Mouse (Mus musculus) forebrain, postnatal 0 days (tissue): ENCODE measurements around the gene Plekhd1. TPM values are rescaled to one million over a fixed set of nuclear protein-coding genes. Genes with fewer than 3 reads are reported as not detected.

ENCODE experiments used
- ATAC-seq: fragments of 200-750 bp; cut with Nextera tagmentation; 2 replicates; pipeline ENCODE4 v1.8.0; 2017; ENCODE audit warnings: mild to moderate bottlenecking, moderate library complexity
- DNase-seq: peaks from one replicate; pipeline ENCODE4 v3.0.0-alpha.2; 2015
- H3K27ac ChIP-seq: fragments of 300-500 bp; sonication (generic); 2 replicates; pipeline ENCODE4 v1.5.1; 2014; ENCODE audit warnings: low read depth, mild to moderate bottlenecking, antibody characterized with exemption, low read length, moderate library complexity, mixed read lengths
- H3K27me3 ChIP-seq: fragments of 300-500 bp; sonication (generic); 2 replicates; pipeline ENCODE4 v1.6.1; 2014; ENCODE audit warnings: mild to moderate bottlenecking, low read length, mixed read lengths; ENCODE audit not compliant: insufficient read depth
- H3K36me3 ChIP-seq: fragments of 300-500 bp; sonication (generic); 2 replicates; pipeline ENCODE4 v1.6.1; 2014; ENCODE audit warnings: mild to moderate bottlenecking, moderate library complexity; ENCODE audit not compliant: insufficient read depth
- H3K4me1 ChIP-seq: fragments of 300-500 bp; sonication (generic); 2 replicates; pipeline ENCODE4 v1.6.1; 2014; ENCODE audit warnings: antibody characterized with exemption; ENCODE audit not compliant: insufficient read depth
- H3K4me2 ChIP-seq: fragments of 300-500 bp; sonication (generic); 2 replicates; pipeline ENCODE4 v1.6.1; 2014; ENCODE audit warnings: low read depth, mild to moderate bottlenecking, moderate library complexity
- H3K4me3 ChIP-seq: fragments of 300-500 bp; sonication (generic); 2 replicates; pipeline ENCODE4 v1.5.1; 2014; ENCODE audit warnings: low read depth, low read length, mixed read lengths
- H3K9ac ChIP-seq: fragments of 300-500 bp; sonication (generic); 2 replicates; pipeline ENCODE4 v1.6.1; 2014; ENCODE audit warnings: mild to moderate bottlenecking
- H3K9me3 ChIP-seq: fragments of 300-500 bp; sonication (generic); 2 replicates; pipeline ENCODE4 v1.6.1; 2016; ENCODE audit warnings: low read length
- CTCF ChIP-seq: sonication (generic); IDR thresholded peaks from 2 replicates; pipeline ENCODE4 v1.5.1; 2016; ENCODE audit warnings: antibody characterized with exemption, control low read depth, low read depth
- WGBS: fragments of 180-500 bp; shearing (Covaris S2); extraction: QIAGEN DNeasy Blood & Tissue Kit; methylation state at CpG from one replicate; pipeline ENCODE4 v1.1.7; 2014; 5-methylcytosine and 5-hydroxymethylcytosine counted together
- polyA plus RNA-seq: library from polyadenylated mRNA; unstranded; fragments of >200 nt; fragmentation: Nextera tagmentation; extraction: Ambion mirVana; gene quantifications from 2 replicates; pipeline ENCODE4 v1.2.1, GENCODE M21; 2015
- total RNA-seq: library from RNA; depleted of rRNA; stranded (reverse); fragments of >200 nt; gene quantifications from 2 replicates; pipeline ENCODE4 v1.2.3, GENCODE M21; 2014

The Plekhd1 gene
- total and polyA plus RNA-seq, 2 experiments from 2014 or later = 1.1 to 1.3 TPM

DNA sequence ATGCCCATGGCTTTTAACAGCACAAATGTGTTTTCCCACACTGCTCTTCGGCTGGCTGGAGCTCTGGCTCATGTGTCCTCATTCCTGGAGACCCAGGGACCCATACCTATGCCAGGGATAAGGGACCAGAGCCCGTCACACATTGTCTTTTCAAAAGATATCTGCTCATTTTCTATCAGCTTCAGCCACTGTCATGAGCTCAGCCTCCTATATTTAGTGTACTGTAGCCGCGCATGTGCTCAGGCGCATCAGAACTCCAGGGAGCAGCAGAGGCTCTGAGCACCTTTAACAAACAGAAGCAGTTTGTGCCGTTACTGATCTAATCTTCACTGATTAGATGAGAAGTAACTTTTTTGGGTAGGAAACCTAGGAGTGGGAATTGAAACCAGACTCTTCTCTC, 23.5 kb downstream of the Plekhd1 start:
- Histone ChIP-seq H3K27ac (no peak overlapping the region), H3K4me3 (no peak overlapping the region), H3K9me3 (no peaks in the 10 kb centered on the region), H3K4me2 (no peak overlapping the region), H3K36me3 (no peaks in the 10 kb centered on the region), H3K4me1 (no peaks in the 10 kb centered on the region), H3K27me3 (no peaks in the 10 kb centered on the region), H3K9ac (no peak overlapping the region)
- TF ChIP-seq CTCF = no peak
- DNase-seq = no peak
- ATAC-seq = no peak
- 77% methylated on average over 6 of the region's 6 CpGs for WGBS

DNA sequence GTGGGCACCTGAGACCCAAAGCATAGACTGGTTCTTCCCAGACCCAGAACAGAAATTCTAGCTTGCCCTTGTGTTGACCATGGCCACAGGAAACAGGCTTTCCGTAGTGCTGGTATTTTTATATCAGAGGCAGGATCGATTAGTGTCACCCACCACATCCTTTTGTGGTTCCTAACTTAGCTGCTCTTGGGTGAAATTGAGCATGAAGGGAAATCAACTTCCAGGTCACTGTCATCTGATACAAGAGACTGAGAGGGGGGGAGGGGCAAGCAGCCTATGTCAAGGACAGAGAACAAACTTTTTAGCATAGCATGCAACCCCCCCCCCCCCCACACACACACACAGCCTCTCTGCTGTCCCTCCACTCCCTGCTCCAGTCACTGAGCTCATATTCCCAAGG, 26.8 kb downstream of the Plekhd1 start:
- H3K4me1 ChIP-seq = no peaks in the 10 kb centered on the region
- H3K4me3 ChIP-seq = no peak overlapping the region
- no peak for TF ChIP-seq CTCF
- H3K36me3 ChIP-seq = no peaks in the 10 kb centered on the region
- H3K27ac ChIP-seq = no peak overlapping the region
- DNase-seq (no peak), ATAC-seq (no peak)
- no peaks in the 10 kb centered on the region for H3K27me3 ChIP-seq
- no peak overlapping the region for H3K4me2 ChIP-seq
- 75% methylated on average over 2 of the region's 2 CpGs for WGBS
- H3K9ac ChIP-seq = no peak overlapping the region
- H3K9me3 ChIP-seq = no peaks in the 10 kb centered on the region

DNA sequence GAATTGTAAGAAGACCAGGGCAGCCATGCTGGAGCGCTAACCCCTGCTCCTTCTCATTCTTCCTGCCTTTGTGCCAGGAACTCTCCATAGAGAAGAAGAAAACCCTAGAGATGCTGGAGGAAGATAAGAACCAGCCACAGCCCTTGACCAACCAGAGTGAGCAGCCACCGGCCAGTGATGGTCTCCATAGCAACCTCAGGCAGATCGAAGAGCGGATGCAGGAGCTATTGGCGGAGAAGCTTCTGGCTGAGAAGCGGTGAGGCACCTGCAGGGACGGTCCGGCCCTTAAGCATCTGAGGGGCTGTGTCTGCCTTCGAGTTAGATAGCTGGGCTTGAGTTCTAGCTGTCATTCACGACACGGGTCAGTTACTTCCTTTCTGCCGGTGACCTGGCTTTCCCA, 28.1 kb downstream of the Plekhd1 start:
- no peak overlapping the region for H3K27ac ChIP-seq
- H3K4me1 ChIP-seq = no peaks in the 10 kb centered on the region
- H3K9ac ChIP-seq = no peak overlapping the region
- ATAC-seq = no peak
- no peak for DNase-seq
- H3K4me3 ChIP-seq = no peak overlapping the region
- H3K36me3 ChIP-seq = no peaks in the 10 kb centered on the region
- no peak for TF ChIP-seq CTCF
- 59% methylated on average over 12 of the region's 12 CpGs for WGBS
- no peak overlapping the region for H3K4me2 ChIP-seq
- H3K9me3 ChIP-seq = no peaks in the 10 kb centered on the region
- H3K27me3 ChIP-seq = no peaks in the 10 kb centered on the region

- no peaks in the 10 kb centered on the region for H3K4me1 ChIP-seq
- no peak overlapping the region for H3K4me3 ChIP-seq
- ATAC-seq (no peak), DNase-seq (no peak)
- WGBS = 87% methylated on average over 15 of the region's 15 CpGs
- no peak overlapping the region for H3K4me2 ChIP-seq
- TF ChIP-seq CTCF = no peak
- no peaks in the 10 kb centered on the region for H3K27me3 ChIP-seq
- H3K36me3 ChIP-seq = no peaks in the 10 kb centered on the region
- no peak overlapping the region for H3K27ac ChIP-seq
- no peak overlapping the region for H3K9ac ChIP-seq
- H3K9me3 ChIP-seq = no peaks in the 10 kb centered on the region
Measured at GRCm38 (mm10) chr12:80721458-80721857, 29.1 kb downstream of the Plekhd1 start.

DNA sequence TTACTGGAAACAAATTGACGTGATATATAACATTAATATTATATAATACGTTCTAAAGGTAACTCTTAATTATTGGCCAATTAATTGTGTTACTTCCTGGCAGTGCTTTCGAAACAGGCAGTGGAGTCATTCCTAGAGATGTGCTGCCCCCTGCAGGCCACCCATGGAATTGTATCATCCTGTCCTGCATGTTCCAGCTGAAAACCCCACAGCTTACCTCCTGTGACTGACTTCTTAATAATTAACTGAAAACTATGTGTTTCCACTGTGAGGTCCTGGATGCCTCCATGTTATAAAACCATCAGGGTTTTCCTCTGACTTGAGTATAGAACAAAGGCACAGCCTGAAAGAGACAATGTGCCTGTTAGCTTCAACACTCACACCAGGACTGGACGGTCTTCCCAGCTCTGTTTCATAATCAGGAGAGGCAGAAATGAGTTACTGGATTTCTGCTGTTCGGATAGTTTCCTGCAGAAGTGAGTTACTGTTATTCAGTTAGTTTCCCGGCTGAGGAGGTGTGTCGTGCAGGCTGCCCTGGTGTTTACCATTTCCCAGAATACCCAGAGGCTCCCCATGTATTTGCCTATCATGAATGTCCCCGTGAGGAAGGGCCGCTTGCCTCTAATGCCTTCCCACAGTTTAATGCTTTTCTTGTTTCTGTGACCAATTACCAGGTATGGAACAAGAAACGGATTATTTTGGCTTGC, 32.6 kb downstream of the Plekhd1 start:
- no peaks in the 10 kb centered on the region for H3K27me3 ChIP-seq
- ATAC-seq = no peak; the same call in 1 of the 2 replicates
- 26% methylated on average over 10 of the region's 10 CpGs for WGBS

DNA sequence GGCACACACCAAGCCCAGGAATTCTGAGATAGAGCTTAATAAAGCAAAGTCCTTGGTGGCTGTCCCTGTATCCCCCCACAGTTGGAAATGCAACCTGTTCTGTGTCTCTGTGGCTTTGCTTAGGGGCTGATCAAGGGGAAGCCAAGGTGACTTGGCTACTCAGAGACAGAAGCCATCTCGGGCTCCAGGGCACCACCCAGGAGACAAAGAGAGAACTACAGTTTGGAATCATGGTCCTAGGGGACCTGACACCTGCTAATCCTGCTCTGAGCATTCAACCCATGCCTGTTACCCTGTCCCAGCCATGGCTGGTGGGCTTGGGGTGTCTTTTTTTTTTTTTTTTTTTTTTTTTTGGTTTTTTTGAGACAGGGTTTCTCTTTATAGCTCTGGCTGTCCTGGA, 35.8 kb downstream of the Plekhd1 start:
- TF ChIP-seq CTCF = no peak
- H3K27me3 ChIP-seq = no peaks in the 10 kb centered on the region
- no peak overlapping the region for H3K4me2 ChIP-seq
- H3K4me3 ChIP-seq = no peak overlapping the region
- H3K36me3 ChIP-seq = no peaks in the 10 kb centered on the region
- H3K9ac ChIP-seq = no peak overlapping the region
- DNase-seq (no peak), ATAC-seq (no peak)
- no peak overlapping the region for H3K27ac ChIP-seq
- H3K9me3 ChIP-seq = no peaks in the 10 kb centered on the region
- WGBS = 28% methylated on average over 1 of the region's 1 CpGs
- no peaks in the 10 kb centered on the region for H3K4me1 ChIP-seq

More for the DNA sequence above, 32.6 kb downstream of the Plekhd1 start:
- Histone ChIP-seq H3K36me3 (no peaks in the 10 kb centered on the region), H3K9me3 (no peaks in the 10 kb centered on the region), H3K27ac (no peak overlapping the region), H3K9ac (no peak overlapping the region), H3K4me1 (no peaks in the 10 kb centered on the region), H3K4me2 (no peak overlapping the region), H3K4me3 (no peak overlapping the region)
- peak; percentile 85 for DNase-seq
- peak; percentile 92 for TF ChIP-seq CTCF

DNA sequence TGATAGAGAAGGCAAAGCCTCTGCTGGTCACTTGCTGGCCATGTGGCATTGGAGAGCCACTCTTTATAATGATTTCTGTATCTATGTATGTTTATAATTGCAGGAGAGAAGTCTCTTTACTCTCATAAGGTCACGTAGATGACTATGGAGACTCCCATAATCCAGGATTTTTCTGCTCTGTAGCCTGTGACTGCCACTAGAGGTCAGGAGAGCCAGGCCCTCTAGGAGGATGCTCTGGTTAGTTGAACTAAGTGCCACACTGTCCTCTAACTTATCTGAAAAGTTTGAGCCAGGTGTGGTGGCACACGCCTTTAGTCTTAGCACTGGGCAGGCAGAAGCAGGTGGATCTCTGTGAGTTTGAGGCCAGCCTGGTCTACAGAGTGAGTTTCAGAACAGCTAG, 36.4 kb downstream of the Plekhd1 start:
- H3K4me2 ChIP-seq = no peak overlapping the region
- no peaks in the 10 kb centered on the region for H3K4me1 ChIP-seq
- H3K9ac ChIP-seq = no peak overlapping the region
- no peaks in the 10 kb centered on the region for H3K9me3 ChIP-seq
- WGBS = 54% methylated on average over 2 of the region's 2 CpGs
- no peak overlapping the region for H3K27ac ChIP-seq
- peak; percentile 50 for TF ChIP-seq CTCF
- H3K27me3 ChIP-seq = no peaks in the 10 kb centered on the region
- DNase-seq (no peak), ATAC-seq (no peak)
- no peaks in the 10 kb centered on the region for H3K36me3 ChIP-seq
- H3K4me3 ChIP-seq = no peak overlapping the region
